Comparison of ENCODE assay signal across 11 mouse cellular contexts in genomic region chr10:70506499-70507168, GRCm38 (mm10).
DNase-seq lines count a peak whose midpoint lies in the region; ATAC-seq and TF ChIP-seq lines count a peak whose summit lies in the region.
"Had no signal": no experiment of that assay in that cellular context is flagged by ENCODE, and none has a peak within 500 bp of the region (broad histone marks: within the 10 kb centered on the region; RNA-seq: fewer than 3 reads in every experiment).

No protein-coding gene starts in this region.

- no peak overlapping the region for H3K9ac ChIP-seq in lung, embryonic 14.5 days
- no peak overlapping the region for H3K9ac ChIP-seq in midbrain, embryonic 16.5 days (ENCODE audit: low read depth, low read length)
- H3K9ac ChIP-seq in forebrain, embryonic 12.5 days: no peak overlapping the region
- H3K9ac ChIP-seq: lung, embryonic 15.5 days had no signal

- H3K4me3 ChIP-seq in lung, embryonic 14.5 days (ENCODE audit: low read depth, low read length): no peak overlapping the region
- no peak overlapping the region for H3K4me3 ChIP-seq in midbrain, embryonic 16.5 days (ENCODE audit: low read depth, low read length)
- no peak overlapping the region for H3K4me3 ChIP-seq in forebrain, embryonic 12.5 days (replicated peaks)
- H3K4me3 ChIP-seq: lung, embryonic 15.5 days had no signal

- ATAC-seq in frontal cortex, adult (ENCODE audit: low TSS enrichment): peak; percentile 55
- no peak for ATAC-seq in lung, embryonic 14.5 days (ENCODE audit: insufficient read depth)
- no peak for ATAC-seq in midbrain, embryonic 16.5 days
- ATAC-seq in forebrain, embryonic 12.5 days (ENCODE audit: low FRiP score): no peak
- ATAC-seq: CD4-positive, CD25-positive, alpha-beta regulatory T cell, adult 4 months had no signal

- TF ChIP-seq CTCF in lung, embryonic 14.5 days (IDR thresholded peaks at IDR 0.05; ENCODE audit: low read depth): peak; percentile 38

- no peaks in the 10 kb centered on the region for H3K4me1 ChIP-seq in lung, embryonic 14.5 days (ENCODE audit: insufficient read depth)
- peaks cover 10% of the 10 kb centered on the region for H3K4me1 ChIP-seq in midbrain, embryonic 16.5 days (ENCODE audit: control insufficient read depth, insufficient read depth, low read length)
- H3K4me1 ChIP-seq in forebrain, embryonic 12.5 days: peaks cover 9% of the 10 kb centered on the region
- H3K4me1 ChIP-seq: lung, embryonic 15.5 days had no signal

- 56% methylated on average over 15 of the region's 15 CpGs for WGBS in lung, embryonic 14.5 days
- 47% methylated on average over 15 of the region's 15 CpGs for WGBS in midbrain, embryonic 16.5 days
- 45% methylated on average over 15 of the region's 15 CpGs for WGBS in forebrain, embryonic 12.5 days

- no peaks in the 10 kb centered on the region for H3K36me3 ChIP-seq in lung, embryonic 14.5 days (ENCODE audit: insufficient read depth)
- no peaks in the 10 kb centered on the region for H3K36me3 ChIP-seq in midbrain, embryonic 16.5 days (ENCODE audit: control insufficient read depth, insufficient read depth, low read length)
- H3K36me3 ChIP-seq in forebrain, embryonic 12.5 days (replicated peaks): peaks cover 4% of the 10 kb centered on the region; the same call in 1 of the 2 replicates
- H3K36me3 ChIP-seq: lung, embryonic 15.5 days had no signal

- no peak overlapping the region for H3K4me2 ChIP-seq in lung, embryonic 14.5 days
- 0 out of 2 replicates have a peak overlapping the region, but pooled peaks have one; percentile 1 for H3K4me2 ChIP-seq in midbrain, embryonic 16.5 days (ENCODE audit: low read length)
- no peak overlapping the region for H3K4me2 ChIP-seq in forebrain, embryonic 12.5 days
- H3K4me2 ChIP-seq: lung, embryonic 15.5 days had no signal

- H3K9me3 ChIP-seq in lung, embryonic 14.5 days (ENCODE audit: low read depth, low read length): peaks cover 3% of the 10 kb centered on the region; the same call in 1 of the 2 replicates
- H3K9me3 ChIP-seq in midbrain, embryonic 16.5 days (replicated peaks; ENCODE audit: control insufficient read depth, low read length, poor library complexity, severe bottlenecking): no peaks in the 10 kb centered on the region
- 0 out of 2 replicates have a peak, but pooled peaks cover 5% of the 10 kb centered on the region for H3K9me3 ChIP-seq in forebrain, embryonic 12.5 days

- H3K27me3 ChIP-seq in lung, embryonic 14.5 days (ENCODE audit: insufficient read depth, low read length): no peaks in the 10 kb centered on the region
- no peaks in the 10 kb centered on the region for H3K27me3 ChIP-seq in midbrain, embryonic 16.5 days (ENCODE audit: control insufficient read depth, insufficient read depth, low read depth, low read length)
- no peaks in the 10 kb centered on the region for H3K27me3 ChIP-seq in forebrain, embryonic 12.5 days
- H3K27me3 ChIP-seq: lung, embryonic 15.5 days had no signal

- no peak overlapping the region for H3K27ac ChIP-seq in lung, embryonic 14.5 days (ENCODE audit: low read depth)
- peak overlapping the region; percentile 10; the same call in 1 of the 2 replicates for H3K27ac ChIP-seq in midbrain, embryonic 16.5 days (ENCODE audit: low read length)
- H3K27ac ChIP-seq in forebrain, embryonic 12.5 days: no peak overlapping the region
- H3K27ac ChIP-seq: lung, embryonic 15.5 days had no signal

- DNase-seq in frontal cortex, adult 2 months (ENCODE audit: extremely low spot score in 1 of 2, low spot score in 1 of 2): no peak
- DNase-seq in lung, embryonic 14.5 days: no peak
- DNase-seq in lung, adult 18-20 months: no peak
- DNase-seq in brain, adult 2 months (ENCODE audit: low read depth, low spot score): peak; percentile 83
- DNase-seq in yolk sac, embryonic 10.5 days (ENCODE audit: low spot score): no peak
- DNase-seq: right cerebral cortex, postnatal 14 days had no signal
